Mouse (Mus musculus) adrenal gland, postnatal 10 days (tissue): ENCODE measurements around the gene Ip6k1. TPM values are rescaled to one million over a fixed set of nuclear protein-coding genes. Genes with fewer than 3 reads are reported as not detected.

ENCODE experiments used
- DNase-seq: peaks from one replicate; pipeline ENCODE4 v3.0.0; 2021; ENCODE audit warnings: mixed read lengths
- total RNA-seq, 2 experiments: library from RNA; stranded (reverse); gene quantifications; 2 replicates each; pipeline ENCODE4 v1.2.3; 2021

Ip6k1 gene
- total RNA-seq, 2 experiments from 2014 or later, result 88.7 to 97.3 TPM

DNA sequence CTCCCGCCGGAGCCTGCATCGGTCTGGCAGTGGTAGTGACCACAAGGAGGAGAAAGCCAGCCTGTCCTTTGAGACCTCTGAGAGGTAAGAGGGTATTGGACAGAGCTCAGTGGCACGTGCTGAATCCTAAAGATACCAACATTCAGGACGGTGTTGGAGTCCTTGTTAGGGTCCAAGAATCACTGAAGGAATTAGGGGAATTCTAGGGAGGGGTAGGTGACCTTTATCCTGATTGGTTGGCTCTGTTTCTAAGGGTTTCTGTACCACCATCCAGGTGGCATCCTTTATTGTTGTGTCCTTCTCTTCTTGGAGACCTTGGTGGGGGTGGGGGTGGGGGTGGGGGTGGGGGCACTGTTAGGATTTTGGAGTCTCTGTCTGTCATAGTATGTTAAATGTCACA is 29.8 kb downstream of the Ip6k1 start:
- DNase-seq, result no peak

DNA sequence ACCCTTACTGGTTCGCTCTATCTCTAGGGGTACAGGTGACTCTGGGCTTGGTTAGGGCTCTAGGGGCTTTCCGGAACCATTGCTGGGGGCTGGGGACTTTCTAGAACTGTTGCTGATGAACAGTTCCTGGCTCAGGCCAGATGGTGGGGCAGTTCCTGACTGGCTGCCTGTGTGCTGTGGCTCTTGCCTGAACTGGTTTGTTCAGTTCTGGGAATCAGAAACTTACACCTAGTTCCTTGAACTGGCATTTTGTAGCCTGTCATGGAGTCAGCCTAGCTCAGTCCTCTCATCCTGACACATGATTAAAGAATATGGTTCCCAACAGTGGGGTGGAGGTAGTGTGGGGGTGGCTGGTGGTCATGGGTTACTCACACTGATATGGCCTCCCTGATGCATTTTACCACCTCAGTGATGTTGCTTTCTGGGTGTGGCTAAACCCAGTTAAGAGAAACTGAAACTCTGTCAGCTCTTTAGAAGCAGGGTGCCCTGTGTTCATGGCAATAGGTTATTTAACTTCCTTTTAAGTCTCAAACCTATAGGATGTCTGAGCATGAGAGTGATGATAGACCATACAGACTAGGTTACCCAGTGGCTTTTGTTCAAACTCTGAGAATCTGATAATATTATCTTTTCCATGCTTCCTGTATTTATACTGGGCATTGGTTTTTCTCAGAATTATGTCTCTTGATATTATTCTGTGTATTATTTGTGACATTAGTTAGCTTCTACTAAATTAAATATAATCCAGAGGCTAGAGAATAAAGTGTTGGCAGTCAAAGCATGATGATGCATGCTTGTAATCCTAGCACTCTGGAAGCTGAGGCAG is 33.2 kb downstream of the Ip6k1 start:
- DNase-seq, result no peak

GRCm38 (mm10) chr9:108044751-108045492 is 42.6 kb downstream of the Ip6k1 start:
- DNase-seq, result no peak

DNA sequence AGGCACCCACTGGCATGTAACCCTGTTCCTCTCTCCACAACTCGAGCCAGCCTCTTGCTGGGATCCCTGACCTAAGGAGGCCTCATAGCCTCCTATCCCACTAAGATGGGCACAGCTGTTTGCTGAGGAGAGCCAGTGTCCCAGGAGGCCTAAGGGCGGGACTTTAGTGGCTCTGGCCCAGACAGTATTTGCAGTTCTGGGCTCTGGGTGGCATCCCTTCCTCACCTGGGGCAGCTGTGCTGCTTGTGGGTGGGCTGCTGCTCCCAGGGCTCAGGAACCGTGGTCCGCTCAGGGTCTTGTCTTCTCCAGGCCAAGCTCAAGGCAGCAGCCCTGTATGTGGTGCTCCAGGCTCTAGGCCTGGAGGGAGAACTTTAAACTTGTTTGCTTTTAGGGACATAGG is 44.3 kb downstream of the Ip6k1 start:
- no peak for DNase-seq

DNA sequence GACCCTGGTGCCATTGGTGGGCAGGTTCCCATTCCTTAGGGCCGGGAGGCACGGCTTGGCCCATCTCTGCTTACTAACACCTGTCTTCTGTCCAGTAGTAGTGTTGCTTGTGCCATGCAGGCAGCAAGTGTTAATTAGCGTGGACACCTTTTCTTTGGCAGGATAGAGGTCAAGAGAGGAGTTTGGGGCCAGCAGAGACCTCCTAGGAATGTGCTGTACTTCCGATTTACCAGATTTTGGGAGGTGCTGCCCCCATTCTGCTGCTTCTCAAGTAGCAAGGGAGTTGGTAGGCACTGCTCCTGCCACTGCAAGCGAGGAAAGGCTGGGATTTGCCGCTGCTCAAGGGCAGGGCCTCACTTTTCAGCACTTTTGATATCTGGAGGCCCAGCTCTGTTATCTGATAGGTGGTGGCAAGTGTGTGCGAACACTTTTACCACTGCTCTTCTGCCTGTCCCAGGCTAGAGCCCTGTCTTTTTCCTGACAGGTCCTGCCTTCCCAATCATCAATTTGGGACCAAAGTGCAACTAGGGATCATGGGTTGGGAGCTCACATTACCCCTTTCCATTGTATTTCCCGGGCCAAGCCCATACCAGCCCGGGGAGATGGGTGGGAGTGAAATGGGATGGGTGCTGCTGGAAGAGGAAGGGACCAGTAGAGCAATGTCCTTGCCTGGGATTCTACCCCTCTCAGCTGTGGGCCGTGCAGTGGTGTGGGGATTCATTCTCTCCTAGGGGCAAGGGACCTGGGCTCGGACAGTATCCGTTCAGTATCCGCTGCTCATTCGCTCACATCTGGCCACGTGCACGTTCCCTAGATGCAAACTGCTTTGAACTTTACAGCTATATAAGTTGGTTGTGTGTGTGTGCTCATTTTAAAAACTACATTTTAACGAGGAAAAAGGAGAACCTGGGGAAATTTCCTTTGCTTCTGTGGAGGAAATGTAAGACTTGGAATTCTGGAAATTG is 45.6 kb downstream of the Ip6k1 start:
- DNase-seq, result no peak

- no peak for DNase-seq
Measured at GRCm38 (mm10) chr9:108048566-108048955, 46.3 kb downstream of the Ip6k1 start.

- DNase-seq, result peak; percentile 97
Measured at GRCm38 (mm10) chr9:108049016-108049455, 46.7 kb downstream of the Ip6k1 start, which contains the start of gene Gmppb. Gene Gmppb (plus strand): TSS chr9:108049242.

DNA sequence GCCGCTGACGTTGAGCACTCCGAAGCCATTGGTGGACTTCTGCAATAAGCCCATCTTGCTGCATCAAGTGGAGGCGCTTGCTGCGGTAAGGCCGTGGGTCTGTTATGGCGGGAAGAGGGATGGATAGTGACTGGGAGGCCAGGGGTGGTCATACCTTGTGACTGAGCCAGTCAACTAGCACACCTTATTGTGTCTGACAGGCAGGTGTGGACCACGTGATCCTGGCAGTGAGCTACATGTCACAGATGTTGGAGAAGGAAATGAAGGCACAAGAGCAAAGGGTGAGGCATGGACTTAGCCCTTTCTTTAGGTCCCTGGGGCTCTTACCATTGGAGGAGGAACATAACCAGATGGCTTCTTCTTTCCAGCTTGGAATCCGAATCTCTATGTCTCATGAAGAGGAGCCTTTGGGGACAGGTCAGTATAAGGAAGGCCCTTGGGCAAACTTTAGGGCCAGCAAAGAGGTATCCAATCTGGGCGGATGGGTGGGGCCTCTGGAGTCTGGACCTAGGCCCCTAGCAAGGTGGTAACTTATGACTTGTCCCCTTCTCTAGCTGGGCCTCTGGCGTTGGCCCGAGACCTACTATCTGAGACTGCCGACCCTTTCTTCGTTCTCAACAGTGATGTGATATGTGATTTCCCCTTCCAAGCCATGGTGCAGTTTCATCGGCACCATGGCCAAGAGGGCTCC is 47.4 kb downstream of the Ip6k1 start:
- DNase-seq, result no peak

GRCm38 (mm10) chr9:108051184-108051930 is 49.1 kb downstream of the Ip6k1 start:
- DNase-seq, result no peak

- DNase-seq, result no peak
Measured at GRCm38 (mm10) chr9:108051931-108052220, 49.6 kb downstream of the Ip6k1 start.

DNA sequence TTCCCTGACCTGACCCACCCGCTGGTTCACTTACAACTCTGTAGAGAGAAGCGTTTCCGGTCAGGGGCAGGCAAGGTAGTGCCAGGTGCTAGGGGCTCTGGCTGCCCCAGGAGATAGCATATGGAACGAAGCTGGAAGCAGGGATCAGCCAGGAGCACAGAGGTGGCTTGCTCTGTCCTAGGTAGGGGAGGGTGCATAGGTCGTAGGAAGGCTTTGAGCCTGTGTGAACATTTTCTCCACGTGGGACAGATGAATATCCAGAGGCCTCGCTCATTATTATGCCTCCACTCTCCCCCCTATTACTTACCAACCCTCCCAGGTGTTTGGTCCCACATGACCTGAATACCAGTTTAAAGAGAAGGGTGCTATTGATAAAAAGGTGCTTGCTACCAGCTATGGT is 50.1 kb downstream of the Ip6k1 start:
- DNase-seq, result no peak

- peak; percentile 98 for DNase-seq
Measured at GRCm38 (mm10) chr9:108052885-108053664, 50.8 kb downstream of the Ip6k1 start, which contains the start of gene Amigo3. Gene Amigo3 (plus strand): TSS chr9:108053159.

GRCm38 (mm10) chr9:108053665-108054225 is 51.4 kb downstream of the Ip6k1 start:
- DNase-seq, result no peak

- DNase-seq, result no peak
Measured at GRCm38 (mm10) chr9:108054331-108055040, 52.2 kb downstream of the Ip6k1 start.

DNA sequence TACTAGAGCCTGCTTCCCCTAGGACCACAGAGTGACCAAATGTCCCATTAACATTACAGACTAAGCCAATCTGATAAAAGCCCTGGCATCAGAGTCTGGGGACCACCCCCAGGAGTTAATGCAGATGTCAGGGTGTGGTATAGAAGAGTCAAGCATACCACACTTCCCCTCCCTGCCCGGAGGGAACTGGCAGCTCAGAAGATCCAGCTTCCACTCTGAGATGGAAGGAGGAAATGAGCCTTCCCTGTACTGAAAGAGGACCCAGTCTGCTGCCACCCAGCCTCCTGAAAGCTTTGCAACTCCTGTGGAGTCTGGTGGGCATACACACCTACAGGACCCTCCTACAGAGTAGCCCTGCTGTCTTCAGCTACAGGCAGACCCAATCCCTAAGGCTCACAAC is 52.8 kb downstream of the Ip6k1 start:
- DNase-seq, result no peak

- DNase-seq, result no peak
Measured at GRCm38 (mm10) chr9:108055661-108056237, 53.4 kb downstream of the Ip6k1 start.

DNA sequence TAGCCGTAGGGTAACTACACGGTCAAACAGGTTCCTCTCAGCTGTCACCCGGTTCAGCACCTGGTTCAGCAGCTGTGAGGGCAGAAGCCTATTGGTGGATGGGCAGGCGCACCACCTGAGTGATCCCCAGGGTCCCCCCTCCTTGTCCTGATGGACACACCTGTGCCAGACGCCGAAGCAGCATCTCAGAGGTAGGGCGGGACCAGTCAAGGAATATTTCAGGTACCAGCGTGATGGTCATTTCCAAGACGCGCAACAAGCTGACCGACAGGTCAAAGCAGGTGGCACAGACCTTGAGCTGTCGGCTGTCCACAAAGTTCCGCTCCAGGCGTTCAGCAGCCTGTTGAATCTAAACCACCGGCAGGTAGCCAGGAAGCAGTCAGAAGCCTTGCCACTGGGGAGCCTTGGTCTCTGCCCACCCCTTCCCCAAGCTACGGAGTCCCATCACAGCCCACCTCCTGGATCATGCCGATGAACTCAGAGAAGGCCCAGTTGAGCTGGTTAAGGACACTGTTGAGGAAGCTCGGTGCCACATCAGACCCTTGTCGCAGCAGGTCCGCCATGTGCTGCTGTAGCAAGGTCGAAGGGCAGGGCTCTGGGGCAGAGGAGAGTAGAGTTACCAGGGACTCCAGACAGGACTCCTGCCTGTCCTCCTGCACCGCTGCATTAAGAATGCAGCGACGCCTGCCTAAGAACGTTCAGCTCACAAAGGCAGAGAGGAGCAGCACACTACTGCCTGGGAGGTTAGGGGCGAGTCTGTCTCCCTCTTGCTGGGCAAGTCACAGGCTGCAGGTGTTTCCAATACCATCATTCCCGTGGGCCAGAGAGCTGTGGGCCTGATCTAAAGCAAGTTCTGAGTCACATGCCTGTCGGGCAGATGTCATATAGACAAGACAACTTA is 54.3 kb downstream of the Ip6k1 start:
- no peak for DNase-seq

- peak; percentile 77 for DNase-seq
Measured at GRCm38 (mm10) chr9:108057262-108057562, 54.9 kb downstream of the Ip6k1 start.
